Mouse (Mus musculus) adrenal gland, postnatal 10 days (tissue): ENCODE measurements around the gene Trem2. TPM values are rescaled to one million over a fixed set of nuclear protein-coding genes. Genes with fewer than 3 reads are reported as not detected.
A peak's percentile ranks its signal among the peaks of the same experiment; 100 is the strongest.
"Not testable (repeated sequence)": the region's sequence is repeated elsewhere in the genome, so short reads cannot be mapped to it uniquely, and the experiment has no call there.

Source experiments
- DNase-seq: peaks from one replicate; pipeline ENCODE4 v3.0.0; 2021; ENCODE audit warnings: mixed read lengths
- total RNA-seq, 2 experiments: library from RNA; stranded (reverse); gene quantifications; 2 replicates each; pipeline ENCODE4 v1.2.3; 2021

Trem2 gene
- total RNA-seq, 2 experiments from 2014 or later: 1.2 to 1.9 TPM

DNA sequence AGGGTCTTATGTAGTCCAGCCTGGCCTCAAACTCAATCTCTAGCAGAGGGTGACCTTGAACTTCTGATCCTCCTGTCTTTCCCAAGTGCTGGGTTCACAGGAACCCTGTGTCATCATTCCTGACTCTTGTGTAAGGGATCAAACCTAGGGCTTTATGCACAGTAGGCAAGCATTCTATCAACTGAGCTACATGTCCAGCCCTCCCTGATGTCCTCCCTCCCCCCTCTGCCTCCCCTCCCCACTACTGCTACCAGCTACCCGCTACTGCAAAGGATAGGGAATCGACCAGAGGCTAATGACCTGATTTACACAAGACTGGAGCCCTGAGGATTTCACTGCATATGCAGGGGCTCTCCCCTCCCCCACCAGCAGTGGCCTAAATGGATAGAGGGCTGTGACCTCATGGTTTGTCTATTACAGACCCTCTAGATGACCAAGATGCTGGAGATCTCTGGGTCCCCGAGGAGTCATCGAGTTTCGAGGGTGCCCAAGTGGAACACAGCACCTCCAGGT is 4.5 kb downstream of the Trem2 start:
- no peak for DNase-seq

DNA sequence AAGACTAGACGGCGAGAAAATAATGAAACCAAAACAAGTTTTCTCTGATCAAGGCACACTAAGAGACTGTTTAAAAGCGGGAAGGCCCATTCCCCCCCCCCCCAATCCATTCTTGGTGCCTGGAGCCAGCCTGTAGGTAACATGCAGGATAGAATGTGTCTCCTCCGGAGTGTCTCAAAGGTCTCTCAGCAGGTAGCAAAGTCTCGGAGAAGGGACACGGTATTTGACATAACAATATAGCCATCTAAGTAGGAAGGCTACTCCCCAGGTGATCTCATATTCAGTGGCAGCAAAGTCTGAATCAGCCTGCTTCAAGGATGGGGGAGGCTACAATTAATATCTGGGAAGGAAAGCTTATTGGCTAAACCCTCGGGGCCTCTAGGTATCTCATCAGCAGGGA is 6.8 kb downstream of the Trem2 start:
- not testable (repeated sequence) for DNase-seq

DNA sequence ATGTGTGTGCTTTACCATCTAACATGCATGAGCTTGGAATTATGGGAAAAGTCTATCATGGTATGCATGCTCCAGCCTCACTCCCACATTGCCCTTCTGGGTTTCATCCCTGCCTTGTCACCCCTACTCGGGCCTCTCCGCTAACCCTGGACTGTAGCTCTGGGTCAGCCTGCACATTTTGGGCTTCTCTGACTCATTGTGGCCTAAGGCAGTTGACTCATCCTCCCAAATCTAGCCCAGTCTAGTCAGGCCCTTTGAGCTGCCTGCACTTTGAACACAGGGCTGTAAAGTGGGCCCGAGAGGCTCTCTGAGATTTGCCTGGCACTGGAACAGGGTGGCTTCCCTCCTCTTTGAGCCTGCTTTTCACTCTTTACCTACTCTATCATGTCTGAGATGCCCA is 9.6 kb downstream of the Trem2 start:
- DNase-seq: no peak

DNA sequence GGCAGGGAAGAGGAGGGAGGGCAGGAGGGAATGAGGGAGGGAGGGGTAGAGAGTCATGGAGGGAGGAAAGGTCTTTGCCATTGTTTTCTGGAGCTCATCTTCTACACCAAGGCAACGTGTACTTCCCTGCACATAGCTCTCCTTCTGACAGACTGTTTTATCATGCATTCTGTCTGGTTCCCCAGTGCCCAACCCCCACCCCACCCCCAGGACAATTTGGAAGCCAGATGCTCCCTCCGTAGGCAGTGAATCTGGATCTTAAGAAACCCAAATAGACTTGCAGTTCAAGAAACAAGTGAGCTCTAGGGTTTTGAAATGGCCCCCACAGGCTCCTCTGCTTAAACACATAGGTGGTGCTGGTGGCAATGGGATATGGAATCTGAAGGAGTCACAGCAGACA is 11.7 kb downstream of the Trem2 start:
- DNase-seq: no peak

DNA sequence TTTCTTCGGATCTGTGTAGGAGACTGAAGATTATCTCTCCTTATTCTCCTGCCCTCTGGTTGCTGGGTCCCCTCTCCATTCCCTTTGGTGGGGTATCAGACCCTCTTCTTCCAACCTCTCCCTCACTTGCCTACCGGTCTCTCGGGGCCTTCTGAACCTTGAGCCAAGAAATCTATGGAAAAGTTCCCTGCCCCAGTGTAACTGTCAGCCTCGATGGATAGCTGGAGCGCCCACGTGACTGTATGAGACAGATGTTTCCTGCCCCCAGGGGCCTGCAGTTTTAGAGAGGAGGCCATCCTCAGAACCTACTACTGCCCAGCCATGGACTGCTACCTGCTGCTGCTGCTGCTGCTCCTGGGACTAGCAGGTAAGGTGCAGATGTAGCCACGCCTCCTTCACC is 13.4 kb downstream of the Trem2 start, which contains the start of gene Treml1:
Treml1 (plus strand) TSS at position 301 of the 400 bp plus-strand sequence.
- no peak for DNase-seq

DNA sequence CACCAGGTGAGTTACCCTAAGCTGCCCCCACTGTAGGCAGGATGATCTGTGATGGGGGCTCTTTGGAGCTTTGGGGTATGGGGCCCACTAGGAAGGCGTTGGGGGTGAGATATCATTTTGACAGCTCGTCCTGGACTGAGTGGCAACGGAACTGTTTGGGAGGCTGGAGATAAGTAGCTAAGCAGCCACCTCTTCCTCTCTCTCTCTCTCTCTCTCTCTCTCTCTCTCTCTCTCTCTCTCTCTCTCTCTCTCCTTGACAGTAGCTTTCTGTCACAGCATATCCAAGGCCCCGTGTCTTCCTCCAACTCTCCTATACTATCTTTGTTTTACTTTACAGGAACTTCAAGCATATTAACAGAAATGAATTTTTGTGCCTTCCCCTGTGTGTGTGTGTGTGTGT is 14.3 kb downstream of the Trem2 start:
- no peak for DNase-seq

DNA sequence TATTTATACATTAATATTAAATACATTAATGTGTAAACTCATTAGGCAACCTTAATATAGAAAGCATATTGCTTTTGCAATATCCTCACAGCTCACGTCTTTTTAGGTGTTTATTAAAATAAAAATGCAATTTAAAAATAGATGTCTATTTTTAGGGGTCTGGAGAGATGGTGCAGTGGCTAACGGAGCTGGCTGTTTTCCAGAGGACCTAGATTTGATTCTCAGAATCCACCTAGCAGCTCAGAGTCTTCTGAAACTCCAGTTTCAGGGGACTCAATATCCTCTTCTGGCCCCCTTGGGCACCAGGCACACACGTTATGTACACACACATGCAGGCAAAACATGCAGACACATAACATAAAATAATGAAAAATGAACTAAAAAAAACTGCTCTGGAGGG is 16.1 kb downstream of the Trem2 start:
- DNase-seq: no peak

DNA sequence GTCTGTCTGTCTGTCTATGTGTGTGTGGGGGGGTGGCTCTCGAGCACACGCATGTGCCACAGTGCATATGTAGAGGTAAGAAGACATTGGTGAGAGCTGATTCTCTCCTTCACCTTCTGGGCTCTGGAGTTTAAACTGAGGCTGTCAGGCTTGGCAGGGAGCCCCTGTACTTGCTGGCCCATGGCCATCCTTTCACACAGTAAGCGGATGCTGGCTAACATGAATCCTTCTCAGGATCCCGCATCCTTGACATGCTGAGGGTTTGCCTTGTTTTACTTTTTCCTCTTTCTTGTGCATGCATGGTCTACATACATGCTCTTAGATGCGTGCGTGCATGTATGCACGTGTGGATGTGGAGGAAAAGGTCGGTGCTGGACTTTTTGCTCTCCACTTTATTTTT is 16.8 kb downstream of the Trem2 start:
- DNase-seq: peak; percentile 67

DNA sequence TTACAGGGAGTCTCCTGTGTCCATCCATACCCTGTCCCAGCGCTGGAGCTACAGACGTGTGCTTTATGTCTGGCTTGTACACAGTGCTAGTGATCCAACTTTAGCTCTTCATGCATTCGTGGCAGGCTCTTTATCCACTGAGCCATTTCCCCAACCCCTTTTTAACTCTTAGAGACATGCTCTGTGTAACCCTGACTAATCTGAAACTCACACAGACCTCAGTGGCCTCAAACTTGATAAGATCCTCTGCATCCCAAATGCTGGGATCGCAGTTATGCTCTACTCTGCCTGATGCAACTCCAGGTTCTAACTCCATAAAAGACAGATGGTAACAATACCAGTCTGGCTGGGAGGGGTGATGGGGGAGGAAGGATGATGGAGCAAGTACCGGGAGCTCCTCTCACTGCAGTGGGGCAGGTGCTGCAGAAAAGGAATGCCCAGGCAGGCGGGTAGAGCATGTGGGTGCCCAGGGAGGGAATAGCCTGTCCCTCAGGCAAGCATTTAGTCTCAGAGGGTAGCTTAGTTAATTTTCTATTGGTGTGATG is 17.3 kb downstream of the Trem2 start:
- DNase-seq: no peak

DNA sequence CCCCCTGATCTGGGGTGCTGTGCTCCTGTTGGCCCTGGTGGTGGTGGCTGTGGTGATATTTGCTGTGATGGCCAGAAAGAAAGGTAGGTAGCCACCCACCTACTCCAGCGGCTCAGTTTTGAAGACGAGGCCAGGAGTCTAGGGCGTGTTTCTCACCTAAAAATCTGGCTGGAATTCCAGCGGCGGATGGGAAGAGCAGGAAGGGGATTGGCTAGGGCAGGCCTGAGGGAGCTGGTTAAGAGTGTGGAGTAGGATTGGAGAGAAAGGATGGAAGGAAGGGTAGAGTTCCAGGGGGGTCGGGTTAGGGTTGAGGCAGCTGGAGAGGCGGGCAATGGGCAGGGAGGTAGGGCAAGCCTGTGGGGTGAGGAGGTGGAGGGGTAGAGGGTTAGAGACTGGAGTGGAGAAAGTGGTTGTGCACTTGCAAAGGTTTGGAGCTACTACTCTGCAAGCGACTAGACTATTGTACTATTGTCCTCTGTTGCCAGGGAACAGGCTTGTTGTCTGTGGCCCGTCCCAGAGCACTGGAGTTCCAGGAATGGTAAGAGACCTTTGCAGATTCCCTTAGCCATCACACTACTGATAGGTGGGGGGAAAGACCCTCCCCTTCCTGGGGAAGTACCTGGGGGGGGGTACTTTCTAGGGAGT is 19.4 kb downstream of the Trem2 start:
- no peak for DNase-seq

DNA sequence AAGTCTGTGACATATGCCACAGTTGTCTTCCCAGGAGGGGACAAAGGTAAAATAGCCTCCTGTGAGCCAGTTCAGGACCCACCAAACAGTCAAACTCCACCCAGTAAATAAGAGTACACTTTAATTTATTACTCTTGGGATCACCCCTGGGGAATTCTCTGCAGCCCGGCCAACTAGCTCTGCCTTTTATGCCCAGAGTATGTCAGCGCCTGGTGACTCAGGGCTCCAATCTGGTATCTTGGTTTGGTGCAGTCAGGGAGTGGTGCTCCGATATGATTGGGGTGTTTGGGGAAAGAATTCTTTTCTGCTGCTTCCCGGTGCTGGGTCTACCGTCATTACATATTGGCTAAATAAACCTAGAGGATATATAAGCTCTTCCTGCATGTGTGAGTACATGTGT is 20.6 kb downstream of the Trem2 start:
- DNase-seq: no peak

DNA sequence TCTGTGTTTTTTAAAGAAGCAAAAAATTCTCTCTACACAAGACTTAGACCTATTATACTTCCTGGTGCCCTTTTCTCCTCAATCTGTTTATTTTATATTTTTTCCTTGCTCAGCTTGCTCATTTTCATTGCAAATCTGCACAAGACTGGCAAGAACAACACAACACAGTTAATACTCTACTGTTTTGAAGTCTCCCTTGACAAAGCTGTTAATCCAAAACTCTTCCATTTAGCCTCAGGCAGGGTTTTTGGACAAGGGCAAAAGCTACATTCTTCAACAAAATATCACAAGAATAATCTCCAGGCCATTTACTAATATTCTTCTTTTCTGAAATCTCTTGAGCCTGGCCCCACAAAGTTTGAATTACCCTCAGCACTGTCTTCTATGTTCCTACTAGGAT is 25.4 kb downstream of the Trem2 start:
- DNase-seq: no peak

DNA sequence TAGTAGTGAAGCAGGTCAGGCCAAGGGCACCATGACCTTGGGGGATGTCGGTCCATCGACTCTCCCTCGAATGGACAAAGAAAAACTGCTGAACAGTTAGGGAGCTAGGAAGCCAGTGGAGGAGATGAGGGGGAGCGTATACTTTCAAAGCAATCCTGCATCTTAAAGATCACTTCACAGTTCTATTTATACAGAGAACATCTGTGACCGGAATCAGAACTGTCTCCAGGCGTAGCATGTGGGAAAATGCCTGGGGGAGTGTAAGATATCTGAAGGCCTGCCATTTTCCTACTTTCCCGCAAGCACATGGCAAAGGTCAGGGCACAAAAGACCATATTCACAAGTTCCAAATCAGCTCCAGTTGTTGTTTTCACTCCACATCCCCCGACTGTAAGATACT is 26.8 kb downstream of the Trem2 start:
- no peak for DNase-seq

DNA sequence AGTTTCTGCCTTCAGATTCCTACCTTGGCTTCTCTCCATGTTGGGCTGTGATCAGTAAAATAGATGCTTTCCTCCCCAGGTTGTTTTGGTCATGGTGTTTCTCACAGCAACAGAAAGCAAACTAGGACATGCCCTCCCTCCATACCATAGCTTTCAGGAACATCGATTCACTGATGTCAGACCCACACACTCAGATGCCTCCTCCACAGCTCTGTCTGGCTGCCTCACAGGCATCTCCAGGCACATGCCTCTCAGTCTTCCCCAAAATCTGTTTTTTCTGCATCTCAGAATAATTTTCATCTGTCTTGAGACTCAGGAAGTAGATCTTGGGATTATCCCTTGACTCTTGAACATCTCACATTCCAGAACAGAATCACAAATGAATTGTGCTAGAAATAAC is 29.9 kb downstream of the Trem2 start:
- no peak for DNase-seq

DNA sequence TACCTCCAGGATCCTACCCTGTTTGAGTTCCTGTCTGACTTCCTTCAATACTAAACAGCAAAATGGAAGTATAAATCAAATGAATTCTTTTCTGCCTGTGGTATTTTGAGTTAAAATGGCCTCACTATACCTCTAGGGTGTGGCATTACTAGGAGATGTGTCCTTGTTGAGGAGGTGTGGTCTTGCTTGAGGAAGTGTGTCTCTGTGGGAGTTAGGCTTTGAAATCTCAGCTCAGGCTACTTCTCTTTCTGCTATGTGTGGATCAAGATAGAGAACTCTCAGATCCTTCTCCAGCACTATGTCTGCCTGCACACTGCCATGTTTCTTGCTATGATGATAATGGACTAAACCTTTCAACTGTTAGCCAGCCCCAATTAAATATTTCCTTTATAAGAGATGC is 32.8 kb downstream of the Trem2 start:
- no peak for DNase-seq

DNA sequence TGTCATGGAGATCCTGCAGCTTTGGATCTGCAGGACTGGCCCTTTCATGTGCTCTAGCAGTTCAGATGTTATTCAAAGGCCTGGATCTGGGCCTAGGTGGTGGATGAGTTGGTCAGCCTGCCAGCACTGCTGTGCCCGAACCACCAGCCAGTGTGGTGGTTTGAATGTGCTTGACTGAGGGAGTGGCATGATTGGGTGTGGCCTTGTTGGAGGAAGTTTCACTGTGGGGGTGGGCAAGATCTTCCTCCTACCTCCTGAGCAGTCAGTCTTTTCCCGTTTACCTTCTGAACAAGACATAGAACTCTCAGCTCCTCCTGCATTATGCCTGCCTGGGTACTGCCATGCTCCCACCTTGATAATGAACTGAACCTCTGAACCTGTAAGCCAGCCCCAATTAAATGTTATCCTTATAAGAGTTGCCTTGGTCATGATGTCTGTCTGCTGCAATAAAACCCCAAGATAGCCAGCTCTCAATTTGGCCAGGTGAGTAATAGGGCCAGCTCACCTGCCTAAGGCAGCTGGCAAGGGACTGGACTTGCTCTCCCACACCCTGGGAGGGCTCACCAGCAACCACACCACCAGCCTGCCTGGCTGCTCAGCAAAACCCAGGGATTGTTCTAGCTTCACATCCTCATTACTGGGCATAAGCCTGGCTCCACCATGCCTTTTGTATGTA is 39.7 kb downstream of the Trem2 start:
- no peak for DNase-seq

DNA sequence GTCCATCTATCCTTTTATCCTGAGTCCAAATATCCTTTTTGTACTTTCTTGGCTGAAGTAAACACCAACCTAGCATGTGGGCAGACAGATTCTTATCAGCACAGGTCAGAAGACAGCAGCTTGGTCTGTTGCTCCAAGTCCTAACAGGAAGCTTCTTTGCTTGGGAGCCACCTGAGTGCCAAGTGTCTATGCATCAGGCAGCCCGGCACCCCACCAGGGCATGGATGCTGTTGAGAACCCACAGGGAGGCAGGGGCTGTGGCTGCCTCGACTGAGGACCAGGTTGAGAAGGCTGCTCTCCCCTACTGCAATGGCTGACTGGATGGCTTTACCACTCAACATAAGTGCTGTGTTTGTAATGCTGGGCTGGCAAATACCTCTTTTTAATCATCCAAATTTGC is 42.5 kb downstream of the Trem2 start:
- no peak for DNase-seq

DNA sequence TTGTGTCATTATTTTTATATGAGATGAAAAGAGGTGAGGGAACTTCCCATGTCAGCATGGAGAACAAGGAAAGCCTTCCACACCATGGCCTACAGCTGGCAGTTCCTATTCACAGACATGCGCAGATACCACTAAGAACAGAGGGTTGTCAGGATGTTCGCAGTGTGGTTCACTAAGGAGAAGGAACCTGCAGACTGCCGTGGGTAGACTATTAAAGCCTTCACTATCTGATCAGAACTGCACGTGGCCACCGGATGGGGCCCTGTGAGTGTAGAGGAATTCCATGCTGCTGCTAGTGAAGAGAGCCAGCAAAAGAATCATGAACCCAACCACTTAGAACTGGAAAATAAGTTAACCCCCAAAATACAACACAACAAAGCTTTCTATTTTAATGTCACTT is 43.2 kb downstream of the Trem2 start:
- no peak for DNase-seq

DNA sequence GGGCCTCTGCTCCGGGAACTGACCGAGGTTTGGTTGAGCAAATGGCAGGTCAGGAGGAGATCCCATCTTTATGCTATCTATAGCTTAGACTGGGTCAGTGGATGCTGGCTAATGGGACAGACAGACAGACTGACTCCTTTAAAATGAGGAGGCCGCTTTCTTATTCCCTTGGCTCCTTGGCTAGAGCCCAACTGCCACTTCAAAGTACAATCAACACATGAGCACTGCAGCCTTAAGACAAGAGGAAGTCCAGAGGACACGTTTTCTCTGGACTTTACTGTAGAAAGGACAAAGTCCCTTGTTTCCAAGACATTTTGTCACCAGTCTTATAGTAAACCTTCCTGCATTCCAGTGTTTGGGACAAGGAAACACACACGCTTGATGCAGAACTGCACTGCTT is 45.2 kb downstream of the Trem2 start:
- DNase-seq: no peak

DNA sequence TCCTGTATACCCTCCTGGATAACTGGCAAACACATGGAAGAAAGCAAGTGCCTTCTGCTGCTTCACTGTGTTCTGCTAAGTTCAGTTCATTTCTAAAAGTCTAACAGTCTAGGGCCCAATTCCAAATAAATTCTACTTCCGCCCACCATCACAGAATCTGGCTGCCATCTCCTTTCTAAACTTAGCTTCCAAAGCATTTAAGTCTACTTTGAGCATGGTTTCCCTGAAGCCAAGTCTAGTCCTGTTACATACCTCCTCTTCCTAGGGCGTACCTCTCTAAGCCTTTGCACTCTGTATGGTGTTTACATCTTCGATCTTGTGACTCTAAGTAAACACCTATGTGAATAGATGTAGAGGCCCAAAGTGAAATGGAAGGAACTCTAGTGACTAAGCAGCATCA is 46.4 kb downstream of the Trem2 start:
- DNase-seq: no peak

DNA sequence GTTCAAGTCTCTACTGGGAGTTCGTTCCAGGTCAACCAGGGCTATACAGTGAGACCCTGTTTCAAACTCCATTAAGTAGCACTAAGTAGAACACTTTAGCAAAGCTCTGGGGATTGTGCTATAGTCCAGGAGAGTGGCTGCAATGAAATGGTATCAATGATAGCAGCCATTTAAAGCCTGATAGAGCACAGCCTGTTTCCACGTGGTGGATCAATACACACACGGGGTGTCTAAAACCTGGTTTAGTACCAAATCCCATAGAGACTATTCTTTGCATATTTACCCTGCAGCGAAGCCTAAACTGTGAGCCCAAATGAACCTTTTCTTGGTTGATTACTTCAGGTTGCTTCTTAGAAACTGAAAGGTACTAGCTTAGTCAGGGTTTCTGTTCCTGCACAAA is 55.5 kb downstream of the Trem2 start:
- no peak for DNase-seq

DNA sequence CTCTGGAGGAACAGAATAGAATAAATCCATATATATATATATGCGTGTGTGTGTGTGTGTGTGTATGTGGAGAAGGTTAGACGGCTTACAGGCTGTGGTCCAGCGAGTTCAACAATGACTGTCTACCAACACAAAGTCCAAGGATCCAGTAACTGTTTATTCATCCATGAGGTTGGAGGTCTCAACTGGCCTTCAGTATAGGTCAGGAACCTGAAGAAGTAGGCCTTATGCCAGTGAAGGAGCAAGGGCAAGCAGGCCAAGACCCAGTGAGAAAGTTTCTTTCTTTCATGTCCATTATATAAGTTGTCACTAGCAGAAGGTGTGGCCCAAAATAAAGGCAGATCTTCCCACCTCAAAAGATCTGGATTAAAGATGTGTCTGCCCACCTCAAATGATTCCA is 56.5 kb downstream of the Trem2 start:
- DNase-seq: no peak
